Mouse (Mus musculus) embryo, embryonic 9.5 days (tissue): ENCODE data around the gene Plekhs1.
"Not testable (repeated sequence)": the region's sequence is repeated elsewhere in the genome, so short reads cannot be mapped to it uniquely, and the experiment has no call there.

Source experiments
- DNase-seq: peaks from one replicate; pipeline ENCODE4 v3.0.0-alpha.2; 2017; ENCODE audit errors: extremely low spot score

Plekhs1 gene

DNA sequence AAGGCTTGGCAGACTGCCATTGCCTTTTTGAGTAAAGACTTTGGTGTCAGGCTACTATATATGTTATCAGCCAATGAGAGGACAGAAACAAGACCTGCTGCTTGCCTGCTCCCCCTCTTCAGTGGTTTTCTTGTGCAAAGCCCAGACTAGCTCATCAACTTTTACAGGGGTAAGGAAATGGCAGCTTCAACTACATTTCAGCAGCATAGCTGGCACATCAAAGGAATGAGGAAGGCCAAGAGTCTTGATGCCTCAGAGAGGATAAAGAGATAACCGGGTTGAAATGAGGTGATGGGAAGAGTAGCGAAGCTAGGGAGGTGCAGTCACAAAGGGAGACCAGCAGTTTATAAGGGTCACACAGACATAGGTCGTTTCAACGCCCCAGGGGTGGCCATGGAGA, 3.9 kb upstream of the Plekhs1 start:
- no peak for DNase-seq

DNA sequence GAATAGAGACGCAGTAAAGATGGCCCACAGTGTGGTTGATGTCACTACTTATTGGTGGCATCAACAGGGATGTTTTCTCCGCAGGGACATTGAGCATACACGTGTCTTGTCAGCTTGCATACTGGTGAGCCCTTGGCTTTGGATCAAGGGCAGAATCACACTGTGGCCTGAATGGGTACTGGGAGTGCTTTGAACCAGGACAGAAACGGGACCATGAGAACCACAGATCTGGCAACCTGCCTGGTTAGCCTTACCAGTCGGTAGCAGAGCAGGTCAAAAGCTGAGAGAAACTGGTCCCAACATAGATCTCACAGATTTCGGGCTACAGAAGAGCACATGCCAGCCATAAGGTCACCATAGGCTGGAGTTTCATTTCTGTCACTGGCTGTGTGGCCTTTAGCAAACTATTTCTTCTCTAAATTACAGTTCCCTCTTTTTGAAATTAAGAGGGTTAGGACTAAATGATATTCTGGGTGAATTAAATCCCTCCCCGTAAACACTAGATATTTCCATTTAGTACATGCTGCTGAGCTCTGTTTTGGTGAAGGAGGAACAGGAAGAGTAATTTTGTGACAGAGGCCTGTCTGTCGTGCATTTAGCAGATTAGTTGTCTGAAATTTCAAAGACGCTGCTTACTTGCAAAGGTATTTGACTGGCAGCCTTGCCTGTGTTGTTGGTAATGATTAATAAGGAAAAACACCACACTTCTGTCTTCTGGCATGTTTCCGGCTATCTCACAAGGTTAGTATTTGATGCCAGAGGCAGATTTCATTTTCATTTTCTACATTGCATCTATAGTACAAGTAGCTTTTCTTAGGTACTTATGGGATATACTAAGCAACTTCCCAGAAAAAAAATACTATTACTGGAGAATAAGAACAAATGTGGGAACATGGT, 2.0 kb upstream of the Plekhs1 start:
- DNase-seq: no peak

DNA sequence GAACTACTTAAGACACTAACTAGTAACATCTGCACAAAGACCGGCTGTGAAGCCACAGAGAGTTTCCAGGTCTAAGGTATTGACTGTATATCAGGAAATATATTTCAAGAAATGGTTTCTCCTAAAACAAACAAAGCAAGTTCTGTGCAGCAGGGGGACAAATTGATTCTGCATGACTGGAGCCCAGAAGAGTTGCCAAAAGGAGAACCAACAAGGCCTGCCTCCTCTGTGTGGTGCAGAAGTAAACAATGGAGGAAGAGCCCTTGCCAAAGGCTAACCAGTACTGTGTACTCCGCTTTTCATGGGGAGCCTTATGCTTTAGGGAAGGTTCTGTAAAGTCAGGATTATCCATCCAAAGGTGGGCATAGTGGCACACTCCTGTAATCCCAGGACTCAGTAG, 1.2 kb upstream of the Plekhs1 start:
- no peak for DNase-seq

DNA sequence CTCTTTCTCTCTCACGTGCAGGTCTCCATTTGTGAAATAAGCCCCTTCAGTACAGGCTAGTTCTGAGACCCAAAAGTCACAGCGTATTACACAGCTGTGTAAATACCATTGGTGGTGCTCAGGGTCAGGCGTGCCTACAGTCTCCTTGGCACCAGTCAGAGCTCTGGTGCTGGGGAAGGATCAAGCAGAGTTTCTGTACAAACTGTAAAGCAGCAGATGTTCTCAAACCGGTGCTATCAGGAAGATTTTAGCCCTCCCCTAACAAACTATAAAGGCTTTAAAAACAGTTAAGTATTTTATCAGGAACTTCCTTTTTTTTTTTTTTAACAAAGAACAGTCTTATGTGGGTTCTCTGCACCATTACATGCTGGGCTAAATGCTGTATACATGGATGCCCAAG, 1.3 kb downstream of the Plekhs1 start:
- DNase-seq: no peak

DNA sequence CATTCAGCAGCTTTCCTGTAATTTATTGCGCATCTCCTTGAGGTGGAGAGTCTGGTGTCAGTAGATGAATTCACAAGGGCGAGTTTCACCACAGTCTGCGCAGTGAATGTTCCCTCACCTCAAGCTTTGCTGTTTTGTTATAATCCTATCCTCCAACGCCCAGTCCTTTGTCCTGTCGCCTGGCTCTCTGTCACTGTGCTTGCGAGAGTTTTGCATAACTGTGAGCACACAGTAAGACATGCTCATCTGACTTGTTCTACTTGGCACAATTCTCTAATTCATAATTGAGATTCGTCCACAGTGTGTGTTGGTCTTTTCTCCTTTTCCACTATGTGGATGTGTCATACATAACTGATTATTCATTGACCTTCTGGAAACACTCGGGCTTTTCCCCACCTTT, 5.0 kb downstream of the Plekhs1 start:
- no peak for DNase-seq

DNA sequence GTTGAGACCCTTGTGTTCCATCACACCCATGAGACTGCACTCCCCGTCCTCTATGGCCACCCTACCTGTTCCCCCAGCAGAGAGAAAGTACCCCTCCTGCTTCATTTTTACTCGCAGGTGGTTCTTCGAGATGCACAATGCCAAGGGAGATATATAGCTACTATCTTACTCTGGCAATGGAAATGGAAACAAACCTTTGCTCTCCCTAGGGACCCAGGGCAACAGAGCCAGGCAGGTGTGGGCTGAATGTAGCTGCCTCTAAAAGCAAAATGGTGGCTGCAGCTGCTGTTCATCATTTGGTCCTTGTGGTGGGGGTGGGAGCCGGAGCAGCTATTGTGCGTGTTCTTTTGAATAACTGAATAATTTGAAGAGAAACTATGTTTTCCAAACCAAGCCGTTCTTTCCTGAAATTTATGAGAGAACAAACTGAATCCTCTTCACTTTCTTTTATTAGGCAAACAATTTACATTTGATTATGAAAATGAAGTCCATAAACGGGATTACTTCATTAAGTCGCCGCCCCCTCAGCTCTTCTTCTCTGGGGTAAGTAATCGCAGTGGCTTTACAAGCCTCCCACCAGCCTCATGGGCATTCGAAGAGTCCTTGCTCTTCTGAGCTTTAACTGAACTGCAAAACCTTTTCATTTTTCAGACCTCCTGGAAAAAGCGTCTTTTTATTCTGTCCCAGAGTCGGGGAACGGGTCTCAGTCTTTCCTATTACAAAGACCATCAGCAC, 9.0 kb downstream of the Plekhs1 start:
- no peak for DNase-seq

DNA sequence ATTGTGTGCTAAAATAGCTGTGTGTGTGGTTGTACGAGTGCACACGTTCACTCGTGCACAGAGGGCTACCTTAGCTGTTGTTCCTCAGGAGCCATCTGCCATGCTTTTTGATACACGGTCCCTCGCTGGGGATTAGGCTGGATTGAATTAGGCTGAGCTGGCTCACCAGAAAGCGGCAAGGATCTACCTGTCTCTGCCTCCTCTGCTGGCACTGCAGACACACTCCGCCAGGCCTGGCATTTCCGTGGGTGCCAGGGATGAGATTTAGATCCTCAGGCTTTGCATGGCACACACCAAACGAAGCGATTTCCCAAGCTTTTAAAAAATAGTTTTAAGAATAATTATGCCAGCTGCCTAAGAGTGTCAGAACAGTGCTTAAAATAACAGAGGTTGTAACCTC, 10.5 kb downstream of the Plekhs1 start:
- no peak for DNase-seq

DNA sequence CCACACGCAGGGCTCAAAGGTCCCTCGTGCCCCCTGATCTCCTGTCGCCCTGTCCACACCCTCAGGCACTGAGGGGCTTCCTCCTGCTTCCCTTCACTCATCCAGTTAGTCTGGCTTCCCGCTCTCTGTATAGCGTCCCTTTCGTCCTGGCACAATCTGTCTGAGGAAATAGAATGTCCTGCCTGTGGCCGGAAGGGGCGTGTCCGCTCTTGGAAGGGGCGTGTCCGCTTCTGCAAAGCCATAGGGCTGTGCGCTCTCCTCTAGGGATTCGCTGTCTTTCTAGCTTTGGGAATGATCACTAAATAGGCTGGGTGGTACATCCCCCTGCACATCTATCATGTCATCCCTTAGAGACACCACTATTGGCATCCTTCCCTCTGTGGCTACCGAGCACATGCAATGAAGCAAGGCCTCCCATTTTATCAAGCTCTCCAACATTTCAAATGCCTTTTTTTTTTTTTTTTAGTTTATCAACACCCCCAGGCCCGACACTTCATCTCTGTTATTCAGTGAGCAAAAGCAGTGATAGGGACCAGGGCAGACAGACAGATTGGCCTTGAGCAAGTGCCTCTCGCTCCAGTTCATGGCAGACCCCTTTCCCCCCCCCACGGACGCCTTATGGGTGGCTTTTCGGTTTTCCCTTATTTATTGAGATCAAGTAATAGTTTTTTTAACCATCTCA, 13.6 kb downstream of the Plekhs1 start:
- DNase-seq: peak; percentile 38

DNA sequence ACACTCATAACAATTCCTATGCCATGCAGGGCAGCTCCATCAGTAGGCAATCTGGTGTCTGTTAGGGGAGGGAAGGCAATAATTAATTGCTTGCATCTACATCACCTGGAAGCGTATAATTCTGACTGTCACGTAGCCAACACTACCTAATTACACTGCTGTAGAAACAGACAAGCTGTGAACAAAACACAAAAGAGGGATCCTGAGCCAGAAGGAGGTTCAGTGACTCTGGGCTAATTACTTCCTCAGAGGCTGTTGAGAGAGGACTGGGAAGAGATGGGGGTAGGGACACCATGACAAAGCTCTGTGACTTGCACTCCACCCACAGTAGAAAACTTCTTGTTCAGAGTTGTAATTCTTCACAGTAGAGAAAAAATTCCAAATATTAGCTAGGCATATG, 15.1 kb downstream of the Plekhs1 start:
- DNase-seq: no peak

DNA sequence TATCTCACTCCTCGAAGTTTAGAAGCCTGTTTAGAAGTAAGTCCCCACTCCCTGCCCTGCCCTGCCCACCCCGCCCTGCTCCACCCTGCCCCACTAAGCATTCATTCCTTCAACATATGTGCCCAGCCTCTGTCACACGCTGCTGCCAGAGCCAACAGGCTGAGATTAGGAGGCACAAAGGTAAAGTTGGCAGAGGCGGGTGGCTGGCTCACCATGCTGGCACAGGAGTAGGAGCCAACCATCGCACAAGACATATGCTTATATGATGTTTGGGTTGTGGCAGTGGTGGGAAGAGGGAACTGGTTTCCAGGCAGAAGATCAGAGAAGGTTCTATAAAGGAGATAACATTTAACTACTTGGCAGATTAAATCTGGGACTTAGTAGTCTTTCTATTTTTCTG, 15.8 kb downstream of the Plekhs1 start:
- no peak for DNase-seq

DNA sequence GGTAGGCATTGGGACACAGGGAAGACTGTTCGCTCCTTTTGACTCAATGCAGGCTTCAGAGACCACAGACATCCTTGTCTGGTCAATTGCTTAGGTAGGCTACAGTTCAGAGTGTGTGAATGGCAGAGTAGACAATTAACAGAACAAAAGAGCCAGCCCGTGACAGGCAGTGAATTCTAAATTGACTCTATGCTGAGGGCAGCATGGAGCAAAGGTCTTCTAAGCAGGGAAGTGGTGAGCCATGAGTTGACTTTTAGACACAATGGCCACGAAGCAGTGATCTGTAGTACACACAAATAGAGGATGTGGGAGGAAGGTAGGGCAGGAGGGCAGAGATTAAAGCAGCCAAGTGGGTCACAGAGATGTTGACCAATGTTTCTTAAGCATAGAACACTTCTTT, 16.4 kb downstream of the Plekhs1 start:
- no peak for DNase-seq

DNA sequence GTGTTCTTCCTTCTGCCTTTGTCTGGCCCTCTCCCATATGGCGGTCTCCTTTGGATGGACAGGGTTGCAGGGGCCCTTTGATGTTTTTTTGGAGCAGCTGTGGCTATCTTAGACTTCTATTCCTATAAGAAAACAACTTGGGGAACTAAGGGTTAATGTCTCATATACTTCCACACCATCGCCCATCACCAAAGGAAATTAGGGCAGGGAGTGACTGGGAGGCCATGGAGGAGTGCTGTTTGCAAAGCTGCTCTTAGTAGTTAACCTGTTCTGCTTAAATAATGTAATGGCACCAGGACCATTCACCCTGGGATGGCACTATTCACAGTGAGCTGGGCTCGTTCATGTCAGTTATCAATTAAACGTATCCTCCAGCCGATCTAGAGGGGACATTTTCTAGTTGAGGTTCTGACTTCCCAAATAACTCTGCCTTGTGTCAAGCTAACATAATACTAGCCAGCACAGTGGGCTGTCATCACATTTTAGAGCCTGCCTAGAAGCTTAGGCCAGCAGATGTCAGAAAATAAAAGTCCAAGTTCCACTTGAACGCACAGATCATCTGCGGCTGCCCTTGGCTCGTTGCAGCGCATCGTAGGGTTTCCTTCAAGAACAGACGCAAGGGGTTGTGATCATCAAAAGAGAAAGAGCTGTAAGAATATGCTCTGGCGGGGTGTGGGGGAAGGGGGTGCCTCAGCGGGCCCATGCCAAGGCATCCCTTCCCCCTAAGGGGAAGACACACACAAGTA, 23.4 kb downstream of the Plekhs1 start:
- DNase-seq: no peak

DNA sequence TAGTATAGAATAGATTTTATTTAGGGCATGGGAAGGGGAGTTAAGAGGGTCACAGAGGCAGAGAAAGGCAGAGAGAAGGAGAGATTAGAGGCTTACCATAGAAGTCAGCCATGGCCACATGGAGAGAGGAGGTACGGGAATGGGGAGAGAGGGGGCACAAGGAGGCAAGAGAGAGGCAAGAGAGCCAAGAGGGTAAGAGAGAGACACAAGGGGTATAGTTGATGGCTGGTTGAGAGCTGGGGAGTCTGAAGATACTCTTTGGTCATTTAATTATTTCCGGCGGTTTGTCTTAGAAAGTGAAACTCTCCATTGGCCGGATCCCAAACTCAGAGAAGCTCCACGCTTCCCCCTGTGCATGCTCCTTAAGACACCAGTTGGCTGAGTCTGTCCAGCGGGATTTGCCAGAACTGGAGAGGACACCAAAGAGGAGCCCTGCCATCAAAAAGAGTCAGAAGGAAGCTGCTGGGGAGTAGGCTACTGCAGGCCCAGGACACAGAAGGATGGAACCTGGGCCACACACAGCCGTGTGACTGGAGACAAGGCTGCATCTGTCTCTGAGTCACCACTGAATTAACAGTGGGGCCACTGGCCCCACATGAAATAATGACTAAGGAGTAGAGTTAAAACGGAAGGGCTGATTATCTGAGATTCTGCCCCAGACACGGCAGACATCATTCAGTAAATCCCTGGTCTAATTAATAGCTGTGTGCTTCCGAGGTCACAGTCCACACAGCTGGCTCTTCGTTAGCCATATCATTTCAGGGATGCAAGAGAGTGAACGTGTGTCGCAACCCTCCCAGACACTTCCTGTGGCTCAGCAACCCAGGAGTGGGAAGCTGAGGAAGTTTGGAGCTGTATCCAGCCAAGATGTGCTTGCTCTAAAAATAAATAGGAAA, 24.2 kb downstream of the Plekhs1 start:
- DNase-seq: no peak

DNA sequence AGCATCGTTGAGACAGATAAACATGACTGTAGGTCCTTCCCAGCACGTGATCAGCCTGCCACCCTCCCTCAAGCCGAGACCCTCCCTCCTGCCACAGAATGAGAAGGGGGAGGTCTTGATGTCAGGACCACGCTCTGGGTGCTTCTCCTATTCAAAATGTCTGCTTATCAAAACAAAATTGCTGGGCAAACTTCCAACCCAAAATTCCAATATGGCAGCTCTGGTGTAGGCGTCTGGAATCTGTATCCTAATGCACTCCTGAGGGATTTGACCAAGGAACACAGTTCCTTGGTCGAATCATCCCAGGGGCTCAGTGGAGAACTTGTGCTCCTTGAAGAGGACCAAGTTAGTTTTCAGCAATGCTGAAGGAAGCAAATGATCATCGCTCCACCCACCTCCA, 25.5 kb downstream of the Plekhs1 start:
- DNase-seq: no peak

DNA sequence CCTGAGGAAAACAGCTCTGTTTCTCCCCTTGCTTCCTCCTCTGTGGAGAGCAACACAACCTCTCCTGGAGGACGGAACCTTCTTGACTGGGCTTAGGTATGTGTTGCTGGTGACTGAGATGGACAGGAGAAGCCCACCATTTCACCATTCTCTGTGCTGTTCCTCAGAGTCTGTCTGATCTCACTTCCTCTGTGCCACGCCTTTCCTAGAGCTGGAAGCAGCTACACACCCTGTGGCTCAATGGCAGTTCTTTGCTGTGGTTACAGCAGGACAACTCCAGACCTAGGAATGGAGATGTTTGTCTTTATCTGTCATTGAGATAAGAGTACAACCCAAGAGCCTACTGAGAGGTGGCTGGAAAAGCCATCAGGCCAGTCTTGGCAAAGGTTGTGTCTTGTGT, 25.9 kb downstream of the Plekhs1 start:
- DNase-seq: no peak

DNA sequence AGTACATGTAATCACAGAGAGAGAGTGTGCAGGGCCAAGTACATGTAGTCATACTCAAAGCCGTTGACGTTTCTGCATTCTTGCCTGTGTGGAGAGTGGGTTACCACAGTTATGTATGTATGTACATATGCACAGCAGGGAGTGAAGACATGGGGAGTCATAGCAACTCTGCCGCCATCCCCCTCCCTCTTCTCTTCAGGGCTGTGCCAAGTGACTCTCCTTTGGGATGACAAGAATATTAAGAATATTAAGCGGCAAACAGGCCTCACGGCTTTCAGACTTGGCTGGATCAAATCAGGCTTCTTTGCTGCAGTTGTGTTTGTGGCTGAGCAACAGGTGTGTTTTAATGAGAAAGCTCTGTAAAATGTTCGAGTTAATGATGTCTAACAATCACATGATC, 28.2 kb downstream of the Plekhs1 start:
- DNase-seq: no peak

DNA sequence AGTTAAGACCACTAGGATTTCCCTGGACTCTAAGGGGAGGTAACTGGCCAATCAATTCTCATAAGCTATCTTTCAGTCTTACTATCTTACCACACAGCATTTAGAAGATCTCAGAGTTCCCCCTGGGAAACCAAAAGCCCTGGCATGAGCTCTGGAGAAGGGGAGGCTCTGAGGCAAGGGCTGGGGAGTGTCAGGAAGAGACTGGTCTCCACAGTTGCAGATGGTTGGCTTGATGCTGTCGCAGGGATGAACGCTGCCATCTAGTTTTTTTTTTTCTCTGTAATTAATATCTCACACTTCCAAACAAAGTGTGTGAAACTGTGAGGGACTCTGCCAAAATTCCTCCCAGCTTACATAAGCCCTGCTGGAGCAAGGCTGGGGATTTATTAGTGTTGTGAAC, 32.7 kb downstream of the Plekhs1 start:
- not testable (repeated sequence) for DNase-seq

DNA sequence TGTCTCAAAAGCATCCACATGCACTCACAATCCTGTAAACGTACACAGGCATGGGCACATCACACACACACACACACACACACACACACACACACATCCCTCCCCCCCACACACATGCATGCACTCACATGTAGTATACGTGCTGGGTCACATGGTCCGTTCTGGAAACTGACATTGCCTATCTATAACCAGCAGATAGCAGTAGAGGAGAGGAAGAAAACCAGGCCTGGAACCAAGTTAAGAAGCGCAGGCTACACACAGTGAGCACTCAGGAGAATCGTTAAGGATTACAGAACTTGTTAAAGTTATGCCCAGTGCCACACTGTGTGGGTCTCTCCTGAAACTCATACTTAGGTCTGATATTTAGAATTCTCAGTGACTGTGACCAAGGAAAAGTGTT, 41.6 kb downstream of the Plekhs1 start:
- not testable (repeated sequence) for DNase-seq

DNA sequence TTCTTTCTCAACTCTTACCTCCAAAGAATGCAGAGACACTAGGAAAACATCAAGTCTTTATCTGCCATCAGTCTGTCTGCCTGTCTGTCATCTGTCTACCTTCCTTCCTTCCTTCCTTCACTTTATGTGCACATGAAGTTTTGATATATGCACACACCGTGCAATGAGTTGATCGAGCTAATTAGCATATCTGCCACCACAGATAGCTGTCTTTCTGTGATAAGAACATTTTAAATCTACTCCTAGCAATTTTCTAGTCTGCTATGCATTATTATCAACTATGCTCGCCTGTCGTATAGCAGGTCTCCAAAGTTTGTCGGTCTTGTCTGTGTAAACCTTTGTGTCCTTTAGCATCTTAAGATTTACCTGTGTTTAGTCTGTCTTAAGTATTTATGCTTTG, 42.1 kb downstream of the Plekhs1 start:
- not testable (repeated sequence) for DNase-seq

DNA sequence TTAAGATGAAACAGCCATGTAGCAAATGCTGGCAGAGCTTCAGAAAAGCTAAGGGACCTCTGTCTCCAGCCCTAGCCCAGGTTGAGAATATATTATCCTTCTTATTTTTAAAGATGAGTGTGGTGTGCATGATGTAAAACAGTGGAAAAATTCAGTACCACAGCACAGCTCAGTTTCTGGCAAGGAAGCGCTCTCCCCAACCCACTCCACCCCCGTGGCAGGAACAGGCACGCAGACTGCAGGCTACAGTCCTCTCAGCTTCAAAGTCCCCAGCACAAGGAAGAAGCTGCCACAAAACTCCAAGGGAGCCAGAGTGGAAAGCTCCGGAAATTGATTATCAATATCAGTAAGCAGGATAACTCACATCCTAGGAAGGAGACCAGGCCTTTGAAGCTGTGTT, 49.8 kb downstream of the Plekhs1 start:
- not testable (repeated sequence) for DNase-seq

DNA sequence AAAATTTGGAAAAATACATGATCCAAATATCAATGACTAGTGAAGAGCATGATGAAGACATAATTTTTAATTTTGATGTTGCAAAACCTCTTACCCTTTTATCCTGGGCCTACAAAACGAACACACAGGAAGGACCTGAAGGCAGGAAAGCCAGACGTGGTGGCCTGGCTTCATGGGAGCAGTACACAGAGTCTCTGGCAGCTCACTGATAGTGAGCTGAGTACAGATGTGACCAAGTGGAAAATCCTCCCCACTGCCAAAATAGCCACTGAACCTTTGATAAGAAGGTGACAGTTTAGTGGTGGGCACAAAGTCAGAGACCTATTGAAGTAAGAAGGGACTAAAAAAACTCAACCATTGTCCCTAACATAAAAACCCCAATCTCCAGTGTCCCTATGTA, 52.1 kb downstream of the Plekhs1 start:
- DNase-seq: not testable (repeated sequence)
